Mouse (Mus musculus) macrophage (primary cell): Measurements from ENCODE around the gene Iqcd. TPM values are rescaled to one million over a fixed set of nuclear protein-coding genes. Genes with fewer than 3 reads are reported as not detected.

Experiments used
- H3K27ac ChIP-seq: fragments of 350-480 bp; formaldehyde crosslinking; 2 replicates; pipeline ENCODE4 v1.9.0; 2021
- H3K36me3 ChIP-seq: fragments of 350-480 bp; formaldehyde crosslinking; 2 replicates; pipeline ENCODE4 v1.9.0; 2021; ENCODE audit errors: inconsistent target
- H3K4me3 ChIP-seq: fragments of 350-480 bp; formaldehyde crosslinking; 2 replicates; pipeline ENCODE4 v1.9.0; 2021; ENCODE audit errors: inconsistent target
- H3K79me2 ChIP-seq: fragments of 350-480 bp; formaldehyde crosslinking; 2 replicates; pipeline ENCODE4 v1.9.0; 2021; ENCODE audit errors: inconsistent target
- WGBS: methylation state at CpG from one replicate; pipeline ENCODE4 v1.1.7; 2026; ENCODE audit warnings: inconsistent platforms; ENCODE audit not compliant: missing documents; 5-methylcytosine and 5-hydroxymethylcytosine counted together
- polyA plus RNA-seq: library from polyadenylated mRNA; stranded (reverse); fragments of 250-400 nt; gene quantifications from 3 replicates; pipeline ENCODE4 v1.2.4, GENCODE M21; 2018; ENCODE audit warnings: inconsistent platforms

The Iqcd gene
- polyA plus RNA-seq, 1 experiment from 2014 or later = 0.37 TPM

GRCm38 (mm10) chr5:120579898-120580626 is 8.8 kb upstream of the Iqcd start:
- WGBS = 94% methylated on average over 26 of the region's 26 CpGs
- Histone ChIP-seq H3K36me3 (peaks cover 31% of the 10 kb centered on the region), H3K79me2 (peaks cover 18% of the 10 kb centered on the region; the same call in 1 of the 2 replicates), H3K4me3 (no peak overlapping the region), H3K27ac (no peak overlapping the region)

GRCm38 (mm10) chr5:120582002-120582401 is 6.8 kb upstream of the Iqcd start:
- WGBS = 97% methylated on average over 9 of the region's 9 CpGs
- peaks cover 4% of the 10 kb centered on the region; the same call in 1 of the 2 replicates for H3K79me2 ChIP-seq
- H3K27ac ChIP-seq = no peak overlapping the region
- H3K36me3 ChIP-seq = peaks cover 31% of the 10 kb centered on the region
- no peak overlapping the region for H3K4me3 ChIP-seq

GRCm38 (mm10) chr5:120583511-120583910 is 5.3 kb upstream of the Iqcd start:
- peaks cover 31% of the 10 kb centered on the region for H3K36me3 ChIP-seq
- peaks cover 17% of the 10 kb centered on the region; the same call in 1 of the 2 replicates for H3K79me2 ChIP-seq
- no peak overlapping the region for H3K4me3 ChIP-seq
- peak overlapping the region; percentile 1; the same call in 1 of the 2 replicates for H3K27ac ChIP-seq
- WGBS = 92% methylated on average over 3 of the region's 4 CpGs

GRCm38 (mm10) chr5:120584968-120585367 is 3.8 kb upstream of the Iqcd start:
- H3K27ac ChIP-seq = no peak overlapping the region
- H3K4me3 ChIP-seq = no peak overlapping the region
- peaks cover 31% of the 10 kb centered on the region for H3K36me3 ChIP-seq
- 94% methylated on average over 14 of the region's 15 CpGs for WGBS
- H3K79me2 ChIP-seq = peaks cover 17% of the 10 kb centered on the region; the same call in 1 of the 2 replicates

- H3K4me3 ChIP-seq = peak overlapping the region; percentile 84
Observed at GRCm38 (mm10) chr5:120586741-120587615, 1.8 kb upstream of the Iqcd start.

GRCm38 (mm10) chr5:120587616-120587926 is 1.2 kb upstream of the Iqcd start:
- peaks cover 17% of the 10 kb centered on the region; the same call in 1 of the 2 replicates for H3K79me2 ChIP-seq
- 19% methylated on average over 9 of the region's 9 CpGs for WGBS
- H3K36me3 ChIP-seq = peaks cover 22% of the 10 kb centered on the region; the same call in 1 of the 2 replicates
- peak overlapping the region; percentile 40 for H3K27ac ChIP-seq
- peak overlapping the region; percentile 84 for H3K4me3 ChIP-seq

More at GRCm38 (mm10) chr5:120586741-120587615, 1.8 kb upstream of the Iqcd start:
- Histone ChIP-seq H3K79me2 (peaks cover 17% of the 10 kb centered on the region; the same call in 1 of the 2 replicates), H3K36me3 (peaks cover 26% of the 10 kb centered on the region), H3K27ac (no peak overlapping the region)
- WGBS = 48% methylated on average over 15 of the region's 17 CpGs

- 2% methylated on average over 29 of the region's 29 CpGs for WGBS
- H3K4me3 ChIP-seq = peak overlapping the region; percentile 84
- H3K79me2 ChIP-seq = peaks cover 17% of the 10 kb centered on the region; the same call in 1 of the 2 replicates
- peaks cover 18% of the 10 kb centered on the region; the same call in 1 of the 2 replicates for H3K36me3 ChIP-seq
- H3K27ac ChIP-seq = peak overlapping the region; percentile 40
Observed at GRCm38 (mm10) chr5:120587940-120588568, 762 bp upstream of the Iqcd start.

- WGBS = 84% methylated on average over 16 of the region's 16 CpGs
- Histone ChIP-seq H3K27ac (no peak overlapping the region), H3K36me3 (no peaks in the 10 kb centered on the region), H3K4me3 (no peak overlapping the region), H3K79me2 (peaks cover 17% of the 10 kb centered on the region; the same call in 1 of the 2 replicates)
Observed at GRCm38 (mm10) chr5:120590356-120591010, 1.7 kb downstream of the Iqcd start.

- Histone ChIP-seq H3K27ac (no peak overlapping the region), H3K79me2 (peaks cover 11% of the 10 kb centered on the region; the same call in 1 of the 2 replicates), H3K4me3 (no peak overlapping the region), H3K36me3 (no peaks in the 10 kb centered on the region)
- WGBS = 79% methylated on average over 6 of the region's 7 CpGs
Observed at GRCm38 (mm10) chr5:120592141-120592540, 3.3 kb downstream of the Iqcd start.

- H3K79me2 ChIP-seq = no peaks in the 10 kb centered on the region
- no peak overlapping the region for H3K4me3 ChIP-seq
- 95% methylated on average over 5 of the region's 6 CpGs for WGBS
- no peaks in the 10 kb centered on the region for H3K36me3 ChIP-seq
- H3K27ac ChIP-seq = no peak overlapping the region
Observed at GRCm38 (mm10) chr5:120594485-120594884, 5.7 kb downstream of the Iqcd start.

- H3K4me3 ChIP-seq = no peak overlapping the region
- H3K36me3 ChIP-seq = no peaks in the 10 kb centered on the region
- no peak overlapping the region for H3K27ac ChIP-seq
- 88% methylated on average over 6 of the region's 6 CpGs for WGBS
- no peaks in the 10 kb centered on the region for H3K79me2 ChIP-seq
Observed at GRCm38 (mm10) chr5:120599625-120600024, 10.8 kb downstream of the Iqcd start.

- no peaks in the 10 kb centered on the region for H3K36me3 ChIP-seq
- H3K4me3 ChIP-seq = no peak overlapping the region
- WGBS = 82% methylated on average over 11 of the region's 11 CpGs
- no peaks in the 10 kb centered on the region for H3K79me2 ChIP-seq
- no peak overlapping the region for H3K27ac ChIP-seq
Observed at GRCm38 (mm10) chr5:120600946-120601668, 12.3 kb downstream of the Iqcd start.

- WGBS = 97% methylated on average over 11 of the region's 12 CpGs
- H3K36me3 ChIP-seq = no peaks in the 10 kb centered on the region
Observed at GRCm38 (mm10) chr5:120602210-120602609, 13.4 kb downstream of the Iqcd start.

More at GRCm38 (mm10) chr5:120602210-120602609, 13.4 kb downstream of the Iqcd start:
- no peaks in the 10 kb centered on the region for H3K79me2 ChIP-seq
- no peak overlapping the region for H3K4me3 ChIP-seq
- no peak overlapping the region for H3K27ac ChIP-seq
